Mouse (Mus musculus) heart, adult 9 months (tissue): ENCODE measurements at regions not wholly inside any gene's neighbourhood (a gene's known extent, or its start where the extent isn't known, plus 50 kb on each side); places are given as distances from the start of the nearest gene placed in this dataset.

ENCODE experiments used
- DNase-seq, 2 experiments: peaks; one replicate each; pipeline ENCODE4 v3.0.0; 2022; ENCODE audit warnings: low spot score in 2 of 2

DNA sequence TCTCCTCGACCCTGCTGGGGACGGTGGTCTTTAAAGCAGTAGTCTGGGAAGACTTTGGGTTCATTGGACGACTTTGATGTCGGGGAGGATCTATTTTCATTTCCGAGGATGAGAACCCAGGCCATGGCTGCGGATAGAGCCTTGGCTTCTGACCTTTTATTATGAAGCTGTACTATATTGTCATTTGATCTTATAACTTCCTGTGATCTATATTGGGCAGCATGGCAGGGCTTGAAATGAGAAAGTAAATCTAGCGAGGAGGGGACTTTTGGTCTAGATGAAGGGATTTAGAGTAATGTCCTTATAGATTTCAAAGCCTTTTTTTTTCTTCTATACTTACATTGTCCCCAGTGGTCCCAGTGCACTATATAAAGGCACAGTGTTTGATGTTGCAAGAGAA, 172.8 kb upstream of the Stt3b start:
- DNase-seq, result no peak

DNA sequence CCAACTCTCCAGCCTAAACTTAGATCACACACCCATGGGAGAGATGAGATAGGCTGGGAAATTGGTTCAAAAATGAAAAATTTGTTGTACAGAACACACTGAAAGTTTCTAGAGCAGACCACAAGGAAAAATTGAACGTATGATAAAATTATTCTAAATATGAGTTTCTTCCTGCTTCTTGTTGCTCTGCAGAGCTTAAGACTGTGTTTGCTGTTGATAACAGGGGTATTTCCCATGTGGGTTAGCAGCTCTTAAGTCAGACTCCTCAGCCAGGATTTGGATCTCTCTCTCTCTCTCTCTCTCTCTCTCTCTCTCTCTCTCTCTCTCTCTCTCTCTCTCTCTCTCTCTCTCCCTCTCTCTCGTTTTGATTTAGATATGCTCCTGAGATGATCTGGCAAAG, 173.5 kb upstream of the Stt3b start:
- no peak for DNase-seq

DNA sequence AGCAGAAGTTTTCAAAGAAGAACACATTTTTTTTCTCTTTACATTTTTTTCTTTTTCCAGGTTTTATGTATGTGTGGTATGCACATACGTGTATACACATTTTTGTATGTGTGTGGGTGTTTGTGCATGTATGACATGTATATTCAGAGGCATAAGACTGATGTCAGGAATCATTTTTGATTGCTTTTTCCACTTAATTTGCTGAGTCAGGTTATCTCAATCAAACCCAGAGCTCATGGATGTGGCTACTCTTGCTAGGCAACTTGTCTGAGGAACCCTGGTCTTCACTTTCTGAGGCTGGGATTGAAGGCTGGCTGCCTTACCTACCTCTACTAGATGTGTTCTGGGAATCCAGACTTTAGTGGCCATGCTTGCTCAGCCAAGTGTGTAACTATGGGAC, 174.2 kb upstream of the Stt3b start:
- no peak for DNase-seq

DNA sequence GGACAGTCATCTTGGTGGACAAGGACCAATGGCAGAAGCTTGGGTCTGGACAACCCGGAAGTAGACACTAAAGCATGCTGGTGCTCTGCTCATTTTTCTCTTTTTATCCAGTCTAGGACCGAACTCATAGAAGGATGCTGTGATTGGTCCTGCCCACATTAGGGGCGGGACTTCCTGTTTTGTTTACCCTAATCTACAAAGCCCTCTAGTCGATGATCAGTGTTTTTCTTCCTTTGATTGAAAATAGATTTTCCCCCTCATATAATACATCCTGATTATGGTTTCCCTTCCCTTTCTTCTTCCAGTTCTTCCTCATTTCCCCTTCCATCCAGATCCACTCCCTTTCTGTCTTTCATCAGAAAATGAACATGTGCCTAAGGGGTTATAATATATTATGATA, 175.0 kb upstream of the Stt3b start:
- no peak for DNase-seq

DNA sequence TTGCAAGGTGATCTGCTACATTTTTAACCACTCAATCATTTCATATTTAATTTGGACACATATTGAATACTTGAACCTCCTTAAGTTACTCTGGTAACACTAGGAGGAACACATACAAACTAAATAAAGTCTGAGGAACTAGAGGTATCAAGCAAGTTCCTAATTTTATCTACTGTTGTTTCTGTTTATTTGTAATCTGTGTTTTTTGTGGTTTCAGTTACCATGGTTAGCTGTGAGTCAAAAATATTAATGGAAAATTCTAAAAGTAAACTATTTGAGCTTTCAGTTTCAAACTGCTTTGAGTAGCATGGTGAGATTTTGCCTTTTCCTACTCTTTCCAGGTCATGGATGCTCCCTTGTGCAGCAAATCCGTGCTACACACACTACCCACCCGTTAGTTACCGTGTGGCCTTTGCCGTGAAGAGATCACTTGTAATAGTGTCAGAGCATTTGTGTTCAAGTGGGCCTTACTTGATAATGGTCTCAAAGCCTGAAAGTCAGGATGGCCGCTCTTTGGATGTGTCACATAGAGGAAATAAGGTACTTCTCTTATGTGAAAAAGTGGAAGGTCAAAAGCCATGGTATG, 177.0 kb upstream of the Stt3b start:
- no peak for DNase-seq

- DNase-seq, result peak in 1 of 2 experiments; percentile 3
These were observed 178.9 kb upstream of the Stt3b start for GRCm38 (mm10) chr9:115488913-115489809.

- DNase-seq, result no peak
These were observed 182.4 kb upstream of the Stt3b start for GRCm38 (mm10) chr9:115492431-115493171.

- no peak for DNase-seq
These were observed 183.5 kb upstream of the Stt3b start for GRCm38 (mm10) chr9:115493765-115494164.

- DNase-seq, result no peak
These were observed 189.3 kb upstream of the Stt3b start for GRCm38 (mm10) chr9:115499536-115499935.

GRCm38 (mm10) chr9:115504789-115505188, 194.6 kb upstream of the Stt3b start:
- DNase-seq, result no peak

DNA sequence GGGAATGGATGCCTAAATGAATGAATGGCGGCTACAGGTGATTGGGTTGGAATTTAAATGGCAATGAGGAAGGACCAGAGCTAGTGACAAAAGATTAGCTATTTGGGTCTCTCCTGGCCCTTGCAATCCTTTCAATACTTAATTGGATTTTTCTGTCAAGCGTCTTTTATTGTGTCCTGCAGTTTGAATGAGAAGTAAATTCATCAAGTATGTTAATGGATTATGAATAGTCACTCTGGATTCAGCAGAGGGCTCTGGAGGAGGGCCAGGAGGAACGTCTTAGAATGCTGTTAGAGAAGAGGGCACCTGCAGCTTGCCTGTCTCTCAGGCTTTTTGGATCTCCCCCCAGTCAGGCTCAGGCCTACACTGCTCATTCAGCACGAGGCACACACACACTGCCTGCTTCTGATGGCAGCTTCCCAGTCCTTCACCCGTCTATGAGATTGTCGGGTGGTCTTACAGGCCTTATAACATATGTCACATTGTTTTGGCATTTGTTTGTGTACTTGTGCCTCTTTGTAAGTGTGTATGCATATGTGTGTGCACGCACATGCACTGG, 197.0 kb upstream of the Stt3b start:
- DNase-seq, result no peak

DNA sequence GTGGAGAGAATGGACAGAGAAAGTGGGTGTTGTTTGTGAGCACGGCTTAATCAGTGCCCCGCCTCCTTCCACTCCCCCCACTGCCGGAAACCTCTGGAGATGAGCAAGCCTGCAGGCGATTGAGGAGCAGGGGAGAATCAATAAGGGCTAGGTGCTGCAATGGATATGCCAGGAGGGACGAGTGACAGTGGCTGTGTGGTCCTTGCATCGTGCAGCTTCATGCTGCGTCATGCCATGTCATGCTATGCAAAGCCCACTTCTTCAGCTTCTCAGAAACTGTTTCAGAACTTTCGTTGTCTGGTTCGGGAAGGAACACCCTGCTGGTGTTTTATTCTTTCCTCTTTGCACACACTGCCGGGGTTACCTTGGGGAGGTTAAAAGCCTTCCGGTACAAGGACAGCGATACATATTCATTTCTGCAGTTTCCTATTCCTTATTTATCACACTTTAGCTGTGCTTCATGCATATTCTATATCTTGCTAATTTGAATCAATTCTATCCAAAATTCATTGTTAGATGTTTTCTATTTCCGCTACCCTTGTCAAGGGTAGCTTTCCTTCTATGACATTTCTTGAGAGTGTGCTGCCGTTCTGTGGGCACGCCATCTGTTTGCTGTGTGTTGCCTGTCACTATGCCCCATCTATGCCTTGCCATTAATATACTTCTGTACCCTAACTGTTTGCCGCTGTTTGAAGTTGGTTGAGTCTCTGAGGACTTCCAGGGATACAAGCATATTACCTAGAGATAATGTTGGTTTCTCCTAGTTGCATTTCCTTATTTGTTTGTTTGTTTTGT, 202.8 kb upstream of the Stt3b start:
- DNase-seq, result no peak

- DNase-seq, result no peak
These were observed 207.7 kb upstream of the Stt3b start for GRCm38 (mm10) chr9:115517903-115518302.

GRCm38 (mm10) chr9:115524161-115524560, 213.9 kb upstream of the Stt3b start:
- DNase-seq, result no peak

- no peak for DNase-seq
These were observed 214.4 kb upstream of the Stt3b start for GRCm38 (mm10) chr9:115524591-115524990.

DNA sequence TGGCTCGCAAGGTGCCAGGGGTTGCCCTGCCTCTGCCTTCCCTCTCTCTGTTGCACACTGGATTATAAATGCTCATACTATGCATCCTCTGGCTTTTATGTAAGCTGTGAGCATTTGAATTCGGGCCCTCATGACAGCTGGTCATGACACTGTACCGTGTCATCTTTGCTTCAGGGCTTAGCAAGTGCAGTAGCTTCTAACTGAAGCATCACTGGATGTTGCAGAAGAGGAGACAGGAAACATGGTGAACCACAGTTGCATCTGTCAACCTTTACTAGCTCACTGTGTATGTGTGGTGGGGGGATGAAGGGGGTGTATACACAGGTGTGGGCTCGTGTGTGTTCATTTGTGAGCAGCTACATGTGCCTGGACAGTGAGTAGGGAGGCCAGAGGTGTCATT, 216.1 kb upstream of the Stt3b start:
- no peak for DNase-seq

- DNase-seq, result no peak
These were observed 216.8 kb upstream of the Stt3b start for GRCm38 (mm10) chr9:115526981-115527380.

DNA sequence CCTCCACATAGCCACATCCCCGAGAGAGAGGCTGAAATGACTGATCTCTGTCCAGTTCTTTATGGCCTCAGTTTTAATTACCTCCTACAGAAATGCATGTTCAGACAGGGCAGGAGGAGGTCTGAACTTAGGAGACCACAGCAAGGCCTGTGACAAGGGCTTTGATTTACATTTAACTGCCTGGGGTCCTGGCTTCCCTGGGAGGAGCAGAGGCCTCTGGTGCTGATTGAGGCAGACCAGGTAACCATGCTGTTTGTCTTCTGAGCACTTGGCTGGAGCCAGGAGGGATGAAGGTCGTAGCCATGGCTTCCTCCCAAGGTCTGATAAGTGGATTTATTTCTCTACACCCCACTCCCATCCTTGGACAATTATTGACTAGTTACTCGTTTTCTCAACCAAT, 224.0 kb upstream of the Stt3b start:
- DNase-seq, result no peak

GRCm38 (mm10) chr9:115543665-115544064, 233.4 kb upstream of the Stt3b start:
- peak; percentile 7 to 12 for DNase-seq

DNA sequence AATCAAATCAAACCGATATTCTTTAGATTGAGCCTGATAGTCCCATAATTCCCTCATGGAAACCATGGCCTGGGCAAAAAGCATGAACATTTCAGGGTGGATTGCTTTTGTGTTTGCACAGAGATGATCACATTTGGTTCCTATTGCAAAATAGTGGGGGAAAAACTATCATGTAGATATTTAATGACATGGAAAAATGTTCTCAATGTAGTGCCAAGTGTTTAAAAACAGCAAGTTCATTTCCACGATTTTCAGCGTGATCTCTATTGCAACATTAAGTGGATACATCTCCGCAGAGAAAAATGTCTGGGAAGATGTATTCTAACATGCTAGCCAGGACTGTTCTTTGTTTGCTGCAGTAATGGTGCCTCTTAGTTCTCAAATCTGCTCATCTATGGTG, 235.0 kb upstream of the Stt3b start:
- DNase-seq, result no peak

- DNase-seq, result no peak
These were observed 235.6 kb upstream of the Stt3b start for GRCm38 (mm10) chr9:115545792-115546191.
